Mouse (Mus musculus) frontal cortex, postnatal 25 days (tissue): ENCODE data around the gene Prpf6.

Experiments
- DNase-seq, 2 experiments: peaks; one replicate each; pipeline ENCODE4 v3.0.0; 2022; ENCODE audit warnings: low spot score in 2 of 2

The Prpf6 gene

GRCm38 (mm10) chr2:181689466-181690160 lies 97.9 kb downstream of the Prpf6 start:
- DNase-seq: no peak

DNA sequence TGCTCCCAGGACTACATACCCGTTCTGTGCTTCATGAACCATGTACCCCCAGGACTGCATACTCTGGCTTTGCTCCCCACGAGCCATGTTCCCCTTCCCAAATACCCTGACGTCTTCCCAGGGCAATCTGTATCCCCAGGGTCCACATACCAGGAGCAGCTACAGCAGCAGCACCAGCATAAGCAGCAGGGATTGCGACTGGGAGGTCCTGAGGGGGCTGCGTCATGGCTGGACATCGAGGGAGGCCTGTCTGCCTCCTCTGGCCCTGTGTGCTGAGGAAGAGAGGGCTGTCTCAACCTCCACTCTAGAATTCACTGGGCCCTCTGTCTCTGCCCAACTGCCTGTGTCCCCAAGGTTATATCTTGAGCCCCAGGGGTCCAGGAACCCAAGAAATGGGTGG lies 99.4 kb downstream of the Prpf6 start:
- DNase-seq: no peak

DNA sequence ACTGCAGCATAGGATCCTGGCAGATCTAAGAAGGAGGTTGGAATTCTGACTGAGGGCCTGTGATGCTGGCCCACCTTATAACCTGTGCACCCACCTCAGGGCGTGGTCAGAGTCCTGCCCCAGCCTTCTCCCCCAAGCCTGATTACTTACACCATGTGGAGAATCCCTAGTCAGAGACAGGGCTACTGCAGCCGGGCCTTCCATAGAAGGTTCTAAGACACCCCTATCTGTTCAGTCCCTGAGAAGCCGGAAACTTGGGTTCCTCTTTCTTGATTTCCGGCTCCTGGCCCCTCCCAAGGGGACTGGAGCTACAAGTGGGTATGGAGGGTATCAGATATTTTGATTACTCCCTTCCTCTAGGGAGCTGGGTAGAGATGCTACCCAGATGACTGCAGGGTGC lies 99.9 kb downstream of the Prpf6 start:
- DNase-seq: no peak

DNA sequence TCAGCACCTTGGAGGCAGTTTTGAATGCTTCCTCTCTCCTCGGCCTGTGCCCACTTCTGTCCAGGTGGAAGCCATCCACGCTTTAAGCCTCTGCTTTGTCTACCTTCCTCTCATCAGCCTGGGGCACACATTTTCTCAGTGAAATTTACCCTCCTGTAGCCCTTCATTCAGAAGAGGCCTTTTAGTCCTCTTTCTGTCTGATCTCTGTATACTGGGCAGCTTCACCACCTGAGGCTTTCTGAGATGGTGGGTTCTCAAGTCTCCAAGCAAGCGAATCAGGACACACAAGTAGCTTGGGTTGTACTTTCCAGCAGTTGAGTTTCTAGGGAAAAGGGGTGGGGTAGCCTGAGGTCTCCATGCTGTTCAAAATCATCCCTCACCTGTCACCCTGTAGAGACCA lies 100.6 kb downstream of the Prpf6 start:
- DNase-seq: no peak

- peak; percentile 59 to 69 for DNase-seq
Measured at GRCm38 (mm10) chr2:181693339-181694280, 101.9 kb downstream of the Prpf6 start, which contains the start of gene Rgs19. Rgs19 (minus strand) TSS chr2:181693977.

- DNase-seq: no peak
Measured at GRCm38 (mm10) chr2:181694581-181694980, 102.9 kb downstream of the Prpf6 start.

DNA sequence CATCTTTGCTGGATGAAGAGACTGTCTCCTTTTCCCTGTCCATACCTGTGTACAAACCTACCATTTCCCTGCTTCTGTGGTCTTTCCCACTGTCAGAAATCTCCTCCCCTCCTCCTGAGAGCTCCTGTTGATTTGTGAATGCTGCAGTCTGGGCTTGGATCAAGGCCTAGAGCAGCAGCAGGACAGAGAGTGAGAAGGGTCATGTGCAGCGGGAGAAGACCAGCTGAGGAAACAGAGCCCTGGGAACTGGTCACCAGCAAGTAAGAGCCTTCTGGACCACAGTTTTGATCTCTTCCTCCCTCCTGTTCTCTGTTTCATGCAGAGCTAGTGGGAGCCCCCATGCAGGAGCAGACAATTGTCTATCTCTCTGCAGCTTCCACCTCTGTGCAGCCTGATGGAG lies 104.1 kb downstream of the Prpf6 start:
- no peak for DNase-seq

GRCm38 (mm10) chr2:181696801-181697420 lies 105.2 kb downstream of the Prpf6 start:
- DNase-seq: no peak

GRCm38 (mm10) chr2:181698241-181698640 lies 106.6 kb downstream of the Prpf6 start, which contains the start of gene Lkaaear1:
Lkaaear1 (minus strand) TSS chr2:181698442.
- DNase-seq: no peak
